Mouse (Mus musculus) heart, adult 11 months (tissue): ENCODE results near the gene Tpm3-rs7.
"Not testable (repeated sequence)": the region's sequence is repeated elsewhere in the genome, so short reads cannot be mapped to it uniquely, and the experiment has no call there.

ENCODE experiments used
- DNase-seq: peaks from one replicate; pipeline ENCODE4 v3.0.0; 2022

Gene Tpm3-rs7

GRCm38 (mm10) chr14:113314499-113314898 lies at the start of gene Tpm3-rs7:
Gene Tpm3-rs7, plus strand, starts transcription at chr14:113314608.
- not testable (repeated sequence) for DNase-seq

DNA sequence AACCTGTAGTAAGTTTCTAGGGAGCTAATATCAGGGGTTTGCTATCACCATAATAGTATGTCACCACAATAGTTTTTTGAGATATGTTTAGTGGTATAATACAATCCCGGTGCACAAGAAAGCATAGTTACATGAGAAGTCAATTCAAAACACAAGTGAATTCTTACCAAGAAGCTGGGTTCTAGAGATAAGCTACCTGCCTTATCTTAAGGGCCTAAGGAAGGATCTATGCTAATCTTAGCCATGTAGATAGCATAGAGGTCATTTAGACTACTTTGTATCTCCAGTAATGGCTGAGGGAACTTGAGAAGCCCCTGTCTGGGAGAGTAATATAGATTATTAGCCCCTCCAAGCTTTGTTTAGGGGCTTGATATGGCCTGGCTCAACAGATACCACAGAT lies 2.6 kb downstream of the Tpm3-rs7 start:
- no peak for DNase-seq

GRCm38 (mm10) chr14:113363361-113363760 lies 49.0 kb downstream of the Tpm3-rs7 start:
- DNase-seq: no peak
